Mouse (Mus musculus) lung, postnatal 10 days (tissue): ENCODE measurements around the gene En1.

Source experiments
- DNase-seq: peaks from one replicate; pipeline ENCODE4 v3.0.0; 2021

Gene En1

GRCm38 (mm10) chr1:120602031-120602730, at the start of gene En1:
Gene En1, plus strand, starts transcription at chr1:120602418.
- DNase-seq = peak; percentile 21

GRCm38 (mm10) chr1:120556926-120557846, 45.0 kb upstream of the En1 start:
- no peak for DNase-seq

GRCm38 (mm10) chr1:120558341-120559285, 43.6 kb upstream of the En1 start:
- peak; percentile 22 for DNase-seq

GRCm38 (mm10) chr1:120559911-120560310, 42.3 kb upstream of the En1 start:
- DNase-seq = no peak

- DNase-seq = no peak
Measured at GRCm38 (mm10) chr1:120581306-120581705, 20.9 kb upstream of the En1 start.

GRCm38 (mm10) chr1:120585481-120585880, 16.7 kb upstream of the En1 start:
- DNase-seq = no peak

- peak; percentile 69 for DNase-seq
Measured at GRCm38 (mm10) chr1:120586500-120587110, 15.6 kb upstream of the En1 start.

GRCm38 (mm10) chr1:120587431-120587830, 14.8 kb upstream of the En1 start:
- no peak for DNase-seq

- no peak for DNase-seq
Measured at GRCm38 (mm10) chr1:120587960-120588359, 14.3 kb upstream of the En1 start.

- no peak for DNase-seq
Measured at GRCm38 (mm10) chr1:120588362-120589027, 13.7 kb upstream of the En1 start.

GRCm38 (mm10) chr1:120593236-120593919, 8.8 kb upstream of the En1 start:
- DNase-seq = no peak

- peak; percentile 16 for DNase-seq
Measured at GRCm38 (mm10) chr1:120594603-120595002, 7.6 kb upstream of the En1 start.

GRCm38 (mm10) chr1:120595471-120596240, 6.6 kb upstream of the En1 start:
- no peak for DNase-seq

GRCm38 (mm10) chr1:120596319-120596718, 5.9 kb upstream of the En1 start:
- peak; percentile 14 for DNase-seq

GRCm38 (mm10) chr1:120596784-120597183, 5.4 kb upstream of the En1 start:
- no peak for DNase-seq

GRCm38 (mm10) chr1:120597271-120597670, 4.9 kb upstream of the En1 start:
- no peak for DNase-seq

GRCm38 (mm10) chr1:120598196-120598940, 3.9 kb upstream of the En1 start:
- no peak for DNase-seq

- no peak for DNase-seq
Measured at GRCm38 (mm10) chr1:120599321-120600148, 2.7 kb upstream of the En1 start.

- no peak for DNase-seq
Measured at GRCm38 (mm10) chr1:120600149-120600445, 2.1 kb upstream of the En1 start.
